Mouse (Mus musculus) thymus, postnatal 10 days (tissue): ENCODE measurements around the gene Fbxo45.
A peak's percentile ranks its signal among the peaks of the same experiment; 100 is the strongest.
"Not testable (repeated sequence)": the region's sequence is repeated elsewhere in the genome, so short reads cannot be mapped to it uniquely, and the experiment has no call there.

Source experiments
- DNase-seq, 2 experiments: peaks; one replicate each; pipeline ENCODE4 v3.0.0; 2021; ENCODE audit warnings: low spot score in 2 of 2

Fbxo45 gene

GRCm38 (mm10) chr16:32246952-32247370, at the start of gene Fbxo45, which contains the start of gene Wdr53:
Gene Fbxo45, minus strand, starts transcription at chr16:32247158.
Gene Wdr53, plus strand, starts transcription at chr16:32247227.
- peak; percentile 94 to 96 for DNase-seq

- DNase-seq, result no peak
Measured at GRCm38 (mm10) chr16:32291821-32292220, 44.9 kb upstream of the Fbxo45 start.

- no peak for DNase-seq
Measured at GRCm38 (mm10) chr16:32282608-32283007, 35.6 kb upstream of the Fbxo45 start.

- no peak for DNase-seq
Measured at GRCm38 (mm10) chr16:32280211-32280610, 33.3 kb upstream of the Fbxo45 start.

- no peak for DNase-seq
Measured at GRCm38 (mm10) chr16:32278396-32278795, 31.4 kb upstream of the Fbxo45 start.

- peak; percentile 81 for DNase-seq
Measured at GRCm38 (mm10) chr16:32277308-32278256, 30.6 kb upstream of the Fbxo45 start, which contains the start of gene Rnf168. Gene Rnf168, plus strand, starts transcription at chr16:32277459.

GRCm38 (mm10) chr16:32275830-32276229, 28.9 kb upstream of the Fbxo45 start:
- no peak for DNase-seq

GRCm38 (mm10) chr16:32275041-32275440, 28.1 kb upstream of the Fbxo45 start:
- no peak for DNase-seq

GRCm38 (mm10) chr16:32273338-32273737, 26.4 kb upstream of the Fbxo45 start:
- peak in 1 of 2 experiments; percentile 41 for DNase-seq

GRCm38 (mm10) chr16:32271291-32271690, 24.3 kb upstream of the Fbxo45 start, which contains the start of gene Smco1:
Gene Smco1, plus strand, starts transcription at chr16:32271468.
- DNase-seq, result no peak

- DNase-seq, result peak in 1 of 2 experiments; percentile 35
Measured at GRCm38 (mm10) chr16:32264225-32264624, 17.3 kb upstream of the Fbxo45 start.

GRCm38 (mm10) chr16:32246351-32246791, 587 bp downstream of the Fbxo45 start:
- peak; percentile 38 to 42 for DNase-seq

GRCm38 (mm10) chr16:32243901-32244300, 3.1 kb downstream of the Fbxo45 start:
- no peak for DNase-seq

GRCm38 (mm10) chr16:32239428-32240312, 7.3 kb downstream of the Fbxo45 start:
- DNase-seq, result no peak

- DNase-seq, result no peak
Measured at GRCm38 (mm10) chr16:32237930-32238680, 8.9 kb downstream of the Fbxo45 start.

- DNase-seq, result not testable (repeated sequence)
Measured at GRCm38 (mm10) chr16:32232050-32232449, 14.9 kb downstream of the Fbxo45 start.

- no peak for DNase-seq
Measured at GRCm38 (mm10) chr16:32222399-32222798, 24.6 kb downstream of the Fbxo45 start.

GRCm38 (mm10) chr16:32221803-32222202, 25.2 kb downstream of the Fbxo45 start:
- no peak for DNase-seq

- DNase-seq, result no peak
Measured at GRCm38 (mm10) chr16:32214804-32215576, 32.0 kb downstream of the Fbxo45 start.

GRCm38 (mm10) chr16:32214156-32214555, 32.8 kb downstream of the Fbxo45 start:
- DNase-seq, result no peak
